Mouse (Mus musculus): ENCODE results near the gene Nxt1.

Gene Nxt1

GRCm38 (mm10) chr2:148689444-148690140 is 17.2 kb downstream of the Nxt1 start:
- no peak for DNase-seq

GRCm38 (mm10) chr2:148690291-148690690 is 17.9 kb downstream of the Nxt1 start:
- no peak for DNase-seq

DNA sequence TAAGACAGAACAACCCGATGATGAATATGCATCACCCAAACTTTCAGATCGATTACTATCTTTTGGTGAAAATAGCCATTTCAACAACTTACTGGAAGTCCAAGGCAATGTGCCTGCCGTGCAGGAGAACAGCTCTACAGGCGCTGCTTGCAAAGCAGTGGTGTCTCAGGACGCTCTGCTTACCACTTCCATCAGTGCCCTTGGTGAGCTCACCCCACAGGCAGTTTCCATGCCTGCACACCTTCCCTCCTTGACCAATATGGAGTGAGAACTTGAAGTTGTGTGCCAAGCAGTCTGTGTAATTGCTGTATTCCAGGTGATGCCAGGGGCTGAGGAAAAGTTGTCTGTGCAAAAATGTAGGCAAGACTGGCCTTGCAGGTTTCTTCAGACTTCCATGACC is 18.4 kb downstream of the Nxt1 start:
- no peak for DNase-seq

- DNase-seq = no peak
Observed at GRCm38 (mm10) chr2:148698571-148698970, 26.2 kb downstream of the Nxt1 start.

- DNase-seq = no peak
Observed at GRCm38 (mm10) chr2:148706409-148707201, 34.2 kb downstream of the Nxt1 start.

DNA sequence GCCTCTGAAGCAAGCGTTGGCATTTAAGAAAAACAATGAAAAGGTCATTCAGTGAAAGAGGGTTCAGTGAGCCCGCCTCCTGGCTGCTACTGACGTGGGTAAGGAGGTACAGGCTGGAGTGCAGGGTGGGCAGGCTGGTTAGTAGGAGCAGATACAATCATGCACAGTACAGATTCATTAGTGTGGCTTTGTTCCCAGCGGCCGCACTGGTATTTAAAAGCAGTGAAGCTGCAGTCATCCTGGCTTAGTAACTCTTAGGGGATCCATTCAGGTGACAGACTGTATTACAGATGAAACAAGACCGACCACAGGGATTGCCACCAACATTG is 34.8 kb downstream of the Nxt1 start:
- no peak for DNase-seq

DNA sequence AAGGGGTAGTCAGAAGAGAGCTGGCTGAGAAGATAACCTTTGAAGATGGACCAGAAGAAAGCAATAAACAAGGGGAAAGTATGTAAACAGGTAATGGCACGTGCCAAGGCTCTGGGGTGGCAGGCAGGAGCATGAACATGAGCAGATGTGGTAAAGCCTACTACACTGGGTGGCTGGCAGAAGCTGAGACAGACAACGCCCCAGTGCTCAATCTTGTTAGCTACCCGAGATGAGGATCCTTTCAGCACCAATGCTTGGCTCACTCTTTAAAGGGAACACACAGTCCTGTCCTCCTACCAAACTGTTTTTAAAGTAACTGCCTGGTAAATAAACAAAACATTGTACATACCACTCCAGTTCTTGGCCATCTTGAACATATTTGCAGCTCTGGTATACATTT is 39.9 kb downstream of the Nxt1 start:
- no peak for DNase-seq

GRCm38 (mm10) chr2:148717072-148717471 is 44.7 kb downstream of the Nxt1 start:
- DNase-seq = peak; percentile 38

DNA sequence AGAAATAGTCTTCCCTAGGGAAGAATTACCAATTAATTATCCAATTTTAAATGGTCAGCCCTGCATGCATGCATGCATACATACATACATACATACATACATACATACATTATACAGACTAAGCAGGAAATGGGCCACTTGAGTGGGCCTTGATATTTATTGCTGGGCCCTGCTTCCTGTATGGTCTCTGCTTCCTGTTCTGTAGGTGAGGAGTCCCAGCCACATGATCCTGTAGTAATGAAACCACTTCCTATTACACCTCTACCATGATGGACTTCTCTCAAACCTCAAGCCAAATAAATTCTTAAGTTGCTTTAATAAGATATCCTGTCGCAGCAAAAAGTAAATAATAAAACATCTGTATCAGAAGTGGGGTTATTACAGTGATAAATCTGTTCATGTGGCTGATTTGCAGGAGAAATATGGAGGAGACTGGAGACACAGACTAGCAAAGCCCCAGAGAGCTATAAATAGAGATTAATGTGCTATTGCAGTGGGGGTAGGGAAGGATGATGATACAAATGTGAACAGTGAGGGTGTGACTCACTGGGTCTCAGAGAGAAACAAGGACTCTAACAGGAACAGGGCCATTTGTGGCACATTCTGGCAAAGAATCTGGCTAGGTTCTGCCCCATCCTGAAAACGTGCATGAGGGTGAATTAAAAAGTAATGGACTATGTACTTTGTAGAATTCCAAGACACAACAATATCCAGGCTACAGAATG is 47.0 kb downstream of the Nxt1 start:
- DNase-seq = no peak

Measured in kidney, adult 11 months (tissue).